Mouse (Mus musculus) neutrophil, adult 5-6 weeks (primary cell): ENCODE data around the gene Erg28. TPM values are rescaled to one million over a fixed set of nuclear protein-coding genes. Genes with fewer than 3 reads are reported as not detected.

ENCODE experiments used
- ATAC-seq: fragments of 151-379, 151-347 bp; 2 replicates; pipeline ENCODE4 v1.8.0; 2017; ENCODE audit warnings: mild to moderate bottlenecking, moderate TSS enrichment; ENCODE audit not compliant: insufficient number of reproducible peaks, poor library complexity, low FRiP score, severe bottlenecking; ENCODE audit errors: extremely low read depth
- total RNA-seq: library from RNA; stranded (forward); fragments of 200-1000 nt; gene quantifications from 2 replicates; pipeline ENCODE4 v1.2.3, GENCODE M21; 2017

Erg28 gene
- total RNA-seq, 1 experiment from 2014 or later: 22.7 TPM

GRCm38 (mm10) chr12:85825822-85826221 is 1.5 kb upstream of the Erg28 start:
- ATAC-seq: no peak

DNA sequence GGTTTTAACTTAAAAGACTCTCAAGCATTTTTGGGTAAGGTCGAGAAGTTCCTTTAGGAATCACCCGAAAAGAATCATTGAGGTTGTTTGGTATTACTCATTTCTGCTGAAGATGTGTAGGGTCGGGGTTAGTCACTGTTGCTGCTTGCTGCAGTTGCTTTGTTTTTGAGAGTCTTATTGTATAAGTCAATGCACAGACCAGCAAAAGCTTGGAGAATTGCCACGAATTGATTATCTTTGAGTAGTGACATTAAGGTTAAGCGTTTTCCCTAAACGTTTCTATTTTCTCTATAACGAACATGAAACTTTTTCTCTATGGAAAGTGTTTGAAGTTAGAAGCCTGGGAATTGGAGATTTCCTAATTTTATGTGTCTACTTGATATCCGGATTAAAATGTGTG is 1.0 kb upstream of the Erg28 start:
- ATAC-seq: no peak

GRCm38 (mm10) chr12:85822051-85822450 is 2.3 kb downstream of the Erg28 start:
- ATAC-seq: no peak

- no peak for ATAC-seq
Observed at GRCm38 (mm10) chr12:85813599-85813998, 10.8 kb downstream of the Erg28 start.

DNA sequence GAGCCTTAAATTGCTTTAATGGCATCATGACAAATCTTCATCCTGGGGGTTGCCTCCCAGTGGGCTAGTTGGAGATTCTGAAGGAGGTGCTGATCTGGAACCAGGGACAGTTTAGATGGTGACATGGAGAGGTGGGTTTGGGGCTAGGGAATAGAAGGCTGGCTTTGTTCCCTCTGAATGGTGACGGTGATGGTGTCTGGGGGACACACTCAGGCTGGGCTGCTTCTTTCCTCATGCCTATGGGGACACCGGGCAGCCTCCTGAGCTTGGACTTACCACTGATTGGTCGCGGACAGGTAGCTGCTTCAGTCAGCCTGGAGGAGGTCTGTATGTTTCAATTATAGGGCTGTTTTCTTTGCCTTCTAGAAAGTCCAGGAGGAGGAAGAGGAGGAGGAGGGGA is 12.7 kb downstream of the Erg28 start:
- ATAC-seq: no peak

DNA sequence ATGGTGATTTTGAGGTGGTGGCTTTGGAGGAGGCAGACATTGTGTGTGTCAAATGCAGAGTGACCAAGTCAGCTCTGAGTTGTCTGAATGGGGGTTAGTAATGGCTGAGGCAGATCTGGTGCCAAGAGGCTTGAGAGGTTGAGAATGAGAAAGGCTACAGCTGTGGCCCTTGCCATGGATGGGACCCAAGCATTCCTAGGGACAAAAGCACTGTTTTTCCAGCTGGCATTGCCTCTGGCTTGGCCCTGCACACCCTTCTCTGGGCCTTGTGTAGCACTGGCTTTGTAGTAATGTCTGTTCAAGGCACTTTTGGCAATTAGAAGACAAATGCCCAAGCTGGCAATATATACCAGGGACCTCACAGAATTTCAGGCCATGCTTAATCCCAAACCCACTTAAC is 13.4 kb downstream of the Erg28 start:
- no peak for ATAC-seq

GRCm38 (mm10) chr12:85809726-85810125 is 14.6 kb downstream of the Erg28 start:
- ATAC-seq: no peak

DNA sequence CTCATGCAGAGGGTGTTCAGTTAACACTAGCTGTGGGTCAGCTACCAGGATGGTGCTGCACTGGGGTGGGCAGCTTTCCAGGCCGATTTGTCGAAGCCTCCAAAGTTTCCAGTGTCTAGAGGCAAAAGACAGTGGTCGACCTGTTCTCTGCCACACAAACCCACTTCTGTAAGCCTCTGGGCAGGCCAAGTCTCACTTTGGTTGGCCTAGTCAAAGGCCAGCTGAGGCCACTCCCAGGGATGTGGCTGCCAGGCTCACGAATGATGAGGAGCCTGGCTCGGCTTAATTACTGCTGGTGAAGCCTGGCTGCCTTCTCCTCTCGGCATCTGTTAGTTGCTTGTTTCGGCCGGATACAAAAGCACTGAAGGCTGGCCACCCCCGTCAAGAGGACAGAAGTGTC is 24.3 kb downstream of the Erg28 start:
- ATAC-seq: no peak

DNA sequence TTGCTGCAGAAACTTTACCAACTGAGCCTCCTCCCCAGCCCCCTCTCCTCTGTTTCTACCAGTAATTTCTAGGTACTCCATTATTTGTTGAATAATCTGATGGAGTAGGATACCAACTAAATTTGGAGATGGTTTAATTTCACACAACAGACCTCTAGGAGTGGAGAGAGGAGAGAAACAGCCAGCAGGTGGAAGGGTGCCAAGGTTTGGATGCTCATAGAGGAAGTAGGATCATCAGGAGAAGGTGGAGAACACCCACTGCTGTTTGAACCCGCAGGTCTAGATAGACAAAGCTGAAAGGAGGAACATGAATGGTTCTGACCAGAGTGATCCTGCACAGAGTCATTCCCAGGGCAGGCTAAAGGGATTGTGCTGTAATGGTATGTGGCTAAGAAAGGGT is 28.8 kb downstream of the Erg28 start:
- no peak for ATAC-seq

DNA sequence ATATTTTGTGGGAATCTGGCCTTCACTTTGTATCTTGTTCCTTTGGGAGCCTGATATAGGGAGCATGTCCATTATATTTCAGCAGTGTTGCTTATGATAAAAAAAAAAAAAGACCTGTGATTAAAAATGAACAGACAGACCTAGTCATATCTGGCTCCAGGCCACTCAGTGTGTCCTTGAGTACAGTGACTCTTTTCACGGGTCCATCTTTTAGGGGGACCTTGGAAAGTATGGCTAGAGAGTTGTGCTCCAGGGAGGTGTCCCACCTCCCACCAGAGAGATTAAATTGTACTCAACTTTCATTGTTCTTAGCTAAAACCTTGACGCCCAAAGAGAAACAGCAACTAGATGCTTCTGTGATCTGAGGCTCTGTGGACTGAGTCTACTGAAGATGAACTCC is 30.3 kb downstream of the Erg28 start:
- ATAC-seq: no peak

- no peak for ATAC-seq
Observed at GRCm38 (mm10) chr12:85792821-85793346, 31.5 kb downstream of the Erg28 start.

DNA sequence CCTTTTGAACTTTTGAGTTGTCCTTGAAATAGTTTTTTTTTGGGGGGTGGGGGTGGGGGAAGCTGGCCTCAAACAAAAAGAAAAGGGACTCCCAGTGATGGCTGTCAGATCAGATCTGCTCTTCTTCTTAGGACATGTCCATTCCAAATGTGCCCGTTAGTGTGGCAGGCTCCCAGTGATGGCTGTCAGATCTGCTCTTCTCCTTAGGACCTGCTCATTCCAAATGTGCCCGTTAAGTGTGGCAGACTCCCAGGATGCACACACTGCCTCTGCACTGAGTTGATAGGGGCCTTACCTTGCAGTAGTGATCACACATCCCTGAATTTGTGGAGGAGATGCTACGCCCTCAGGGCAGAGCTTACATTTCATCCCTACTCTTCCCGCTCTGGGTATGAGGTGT is 32.2 kb downstream of the Erg28 start:
- ATAC-seq: no peak

- no peak for ATAC-seq
Observed at GRCm38 (mm10) chr12:85784916-85785815, 39.2 kb downstream of the Erg28 start.

DNA sequence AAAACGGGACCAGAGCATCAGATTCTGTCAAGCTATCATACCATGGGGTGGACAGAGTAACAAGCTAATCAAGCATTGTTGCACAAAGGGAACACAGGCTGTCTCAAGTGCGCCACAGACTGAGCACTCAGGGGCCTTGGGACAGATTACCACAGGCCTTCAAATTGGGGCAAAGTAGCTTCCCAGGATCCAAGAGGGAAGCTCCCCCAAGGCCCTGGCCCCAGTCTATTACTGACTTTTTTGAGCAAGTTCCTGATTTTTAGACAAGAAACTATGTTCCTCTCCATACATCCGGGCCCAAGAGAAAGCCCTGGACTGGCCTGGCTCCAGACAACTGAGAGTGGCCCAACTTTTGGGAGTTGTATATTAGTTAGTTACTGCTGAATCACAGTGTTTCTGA is 42.7 kb downstream of the Erg28 start:
- ATAC-seq: no peak

DNA sequence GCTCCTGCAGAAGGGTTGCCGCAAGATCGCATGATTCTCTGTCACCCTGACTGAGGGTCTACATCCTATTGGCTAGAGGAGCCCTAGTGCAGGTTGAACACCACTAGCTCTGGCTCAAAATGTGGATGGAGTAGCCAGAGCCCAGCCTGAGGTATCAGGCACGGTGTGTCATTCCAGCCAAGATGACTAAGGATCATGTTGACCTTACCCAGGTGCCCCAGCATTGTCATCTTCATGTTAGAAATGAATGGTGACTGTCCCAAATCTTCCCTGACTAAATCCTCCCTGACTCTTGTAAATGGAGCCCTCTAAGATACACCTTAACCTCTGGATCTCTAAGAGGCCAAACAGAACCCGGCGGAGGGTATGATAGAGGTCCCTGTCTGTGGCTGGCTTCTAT is 44.6 kb downstream of the Erg28 start:
- ATAC-seq: no peak

DNA sequence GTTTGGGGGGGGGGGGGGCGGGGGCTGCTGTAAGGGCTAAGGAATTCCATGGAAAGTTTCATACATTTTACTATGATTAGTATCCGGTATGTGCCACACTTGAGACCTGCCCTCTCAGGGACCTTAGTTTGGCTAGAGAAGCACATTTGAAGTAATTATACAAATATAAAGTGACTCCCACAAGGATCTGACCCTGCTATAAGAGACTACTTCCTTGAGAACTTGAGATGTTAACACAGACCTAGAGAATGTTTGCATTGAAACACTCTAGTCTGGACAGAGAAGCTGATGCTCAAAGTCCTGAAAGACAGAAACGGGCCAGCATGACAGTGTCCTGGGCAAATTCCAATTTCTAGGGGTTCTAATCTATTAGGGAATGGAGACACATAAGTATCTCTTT is 45.4 kb downstream of the Erg28 start:
- no peak for ATAC-seq

GRCm38 (mm10) chr12:85771356-85771755 is 53.0 kb downstream of the Erg28 start:
- ATAC-seq: no peak

- no peak for ATAC-seq
Observed at GRCm38 (mm10) chr12:85767750-85768149, 56.6 kb downstream of the Erg28 start.

GRCm38 (mm10) chr12:85766287-85766686 is 58.1 kb downstream of the Erg28 start:
- ATAC-seq: no peak
